Mouse (Mus musculus) neutrophil, adult 5-6 weeks (primary cell): ENCODE data around the gene Acadm. TPM values are rescaled to one million over a fixed set of nuclear protein-coding genes. Genes with fewer than 3 reads are reported as not detected.

Source experiments
- ATAC-seq: fragments of 151-379, 151-347 bp; 2 replicates; pipeline ENCODE4 v1.8.0; 2017; ENCODE audit warnings: mild to moderate bottlenecking, moderate TSS enrichment; ENCODE audit not compliant: insufficient number of reproducible peaks, poor library complexity, low FRiP score, severe bottlenecking; ENCODE audit errors: extremely low read depth
- total RNA-seq: library from RNA; stranded (forward); fragments of 200-1000 nt; gene quantifications from 2 replicates; pipeline ENCODE4 v1.2.3, GENCODE M21; 2017

The Acadm gene
- total RNA-seq, 1 experiment from 2014 or later: 170 TPM

GRCm38 (mm10) chr3:153908919-153909318 is 35.5 kb downstream of the Acadm start:
- no peak for ATAC-seq

DNA sequence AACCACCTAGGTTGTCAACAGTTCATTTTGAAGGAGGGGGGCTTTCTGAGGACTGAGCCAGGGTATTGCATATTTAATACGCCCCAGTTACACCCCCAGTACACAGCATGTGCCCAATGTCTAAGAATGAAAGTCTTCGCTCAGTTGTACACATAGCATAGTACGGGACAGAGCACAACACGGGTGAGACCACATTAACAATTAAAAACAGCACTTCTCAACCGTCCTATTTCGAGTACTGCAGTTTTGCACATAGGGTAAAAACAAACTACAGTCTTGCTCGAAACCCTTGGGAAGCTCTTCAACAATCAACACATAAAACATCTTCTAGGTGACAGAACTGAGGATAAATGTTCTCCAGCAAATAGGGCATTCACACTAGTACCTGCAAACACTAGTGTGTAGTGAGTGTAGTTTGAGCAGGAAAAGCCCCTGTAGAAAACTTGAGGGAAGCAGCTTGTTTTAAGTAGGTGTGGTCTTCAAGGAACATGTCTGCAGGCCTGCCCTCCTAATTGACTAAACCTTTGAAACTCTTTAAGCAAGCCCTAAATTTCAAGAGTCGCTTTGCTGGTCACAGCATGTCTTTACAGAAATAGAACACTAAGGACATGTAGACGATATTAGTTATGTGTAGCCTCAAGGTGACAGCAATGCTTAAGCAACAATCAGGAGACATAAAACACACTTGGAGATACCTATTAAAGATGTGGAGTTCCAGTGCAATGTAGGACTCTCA is 38.1 kb downstream of the Acadm start, which contains the start of gene Msh4:
Gene Msh4, minus strand, starts transcription at position 3 of the 736 bp plus-strand sequence.
- no peak for ATAC-seq

- no peak for ATAC-seq
Measured at GRCm38 (mm10) chr3:153905251-153906135, 38.9 kb downstream of the Acadm start.

- ATAC-seq: no peak
Measured at GRCm38 (mm10) chr3:153904586-153904985, 39.8 kb downstream of the Acadm start.

DNA sequence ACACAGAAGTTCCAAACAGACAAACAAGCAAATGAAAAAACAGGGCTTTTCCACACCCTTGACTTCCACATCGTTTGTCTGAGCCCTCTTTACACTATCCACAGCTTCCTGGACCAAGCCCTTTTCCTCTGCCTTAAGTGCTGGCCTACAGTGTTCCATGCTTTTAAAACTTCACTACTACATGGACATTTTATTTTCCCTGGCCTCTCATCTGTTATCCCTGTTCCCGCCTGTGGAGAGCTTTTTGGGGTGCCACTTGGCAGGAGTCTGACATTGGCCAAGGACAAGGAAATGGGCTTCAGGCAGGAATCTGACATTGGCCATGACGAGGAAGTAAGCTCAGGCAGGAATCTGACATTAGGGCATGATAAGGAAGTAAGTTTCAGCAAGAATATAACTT is 41.8 kb downstream of the Acadm start:
- ATAC-seq: no peak

GRCm38 (mm10) chr3:153901904-153902303 is 42.5 kb downstream of the Acadm start:
- ATAC-seq: no peak

DNA sequence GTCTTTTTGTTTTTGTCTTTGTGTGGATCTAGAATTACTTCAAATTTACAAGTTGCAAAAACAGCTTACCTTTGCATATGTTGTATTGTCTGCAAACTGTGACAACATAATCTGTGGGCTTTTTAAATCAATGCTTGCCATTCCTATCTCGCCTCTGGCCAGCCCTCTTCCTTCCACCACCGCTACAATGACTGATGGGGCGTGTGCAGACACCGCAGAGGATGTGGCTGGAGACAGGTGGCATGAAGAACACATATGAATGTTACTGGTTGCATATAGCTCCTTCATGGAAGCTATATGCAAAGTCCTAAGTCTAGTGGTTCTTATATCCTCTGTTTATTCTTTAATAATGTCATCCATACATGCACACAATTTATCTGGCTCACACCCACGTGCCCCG is 47.2 kb downstream of the Acadm start:
- ATAC-seq: no peak

- ATAC-seq: no peak
Measured at GRCm38 (mm10) chr3:153895454-153895853, 49.0 kb downstream of the Acadm start.

DNA sequence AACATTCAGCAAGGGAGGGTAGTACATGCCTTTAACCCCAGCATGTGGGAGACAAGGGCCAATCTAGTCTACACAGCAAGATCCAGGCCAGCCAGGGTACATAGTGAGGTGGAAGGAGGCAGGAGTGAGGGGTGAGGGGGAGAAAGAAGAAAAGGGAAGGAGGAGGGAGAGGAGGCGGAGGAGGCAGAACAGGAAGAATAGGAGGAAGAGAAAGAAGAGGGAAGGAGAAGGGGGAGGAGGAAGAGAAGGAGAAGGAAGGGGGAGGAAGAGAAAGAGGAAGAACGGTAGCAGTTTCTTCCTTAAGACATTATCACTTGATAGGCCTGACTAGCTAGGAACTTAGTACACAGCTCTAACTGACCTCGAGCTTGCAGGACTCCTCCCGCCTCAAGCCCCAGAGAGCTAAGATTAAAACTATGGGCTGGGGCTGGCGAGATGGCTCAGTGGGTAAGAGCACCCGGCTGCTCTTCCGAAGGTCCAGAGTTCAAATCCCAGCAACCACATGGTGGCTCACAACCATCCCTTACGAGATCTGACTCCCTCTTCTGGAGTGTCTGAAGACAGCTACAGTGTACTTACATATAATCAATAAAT is 55.1 kb downstream of the Acadm start:
- ATAC-seq: no peak

DNA sequence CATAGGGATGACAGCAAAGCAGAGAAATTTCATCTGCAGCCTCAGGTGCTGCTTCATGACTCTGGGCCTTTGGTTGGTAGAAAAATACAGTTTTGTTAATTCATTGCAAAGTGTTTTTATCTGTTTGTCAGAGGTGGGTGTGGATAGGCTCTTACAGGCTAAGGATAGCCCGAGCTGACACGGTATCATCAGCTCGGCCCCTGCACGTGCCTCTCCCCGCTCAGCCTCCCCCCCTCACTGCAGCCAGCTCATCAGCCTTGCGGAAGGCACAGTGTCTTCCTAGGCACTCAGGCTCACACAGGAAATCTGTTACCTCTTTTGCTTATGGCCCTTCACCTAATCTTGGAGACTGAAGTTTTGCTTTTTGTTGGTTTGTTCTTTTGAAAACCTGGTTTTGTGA is 56.3 kb downstream of the Acadm start:
- no peak for ATAC-seq

GRCm38 (mm10) chr3:153886296-153886695 is 58.1 kb downstream of the Acadm start:
- no peak for ATAC-seq

Other genes with a start within 250 kb of the Acadm start
- gene St6galnac3, start 219.5 kb downstream of the Acadm start, total RNA-seq: 6.8 and 9.2 TPM in 2 replicates
- not detected in 2 replicates for gene Asb17, start 100.4 kb downstream of the Acadm start, total RNA-seq
- 0.23 and 0.61 TPM in 2 replicates for gene Msh4, start 38.5 kb downstream of the Acadm start, total RNA-seq
- gene Rabggtb, start 31.6 kb downstream of the Acadm start, total RNA-seq: 54.6 and 56.6 TPM in 2 replicates
- not detected in 2 replicates for gene Slc44a5, start 28.8 kb upstream of the Acadm start, total RNA-seq